Mouse (Mus musculus): ENCODE measurements around the gene Lix1.

- TF ChIP-seq CTCF (IDR thresholded peaks at IDR 0.05; ENCODE audit: borderline replicate concordance, insufficient read depth, low read length) (no peak), POLR2A (IDR thresholded peaks at IDR 0.05; ENCODE audit: low read depth, low read length) (no peak)
Measured at GRCm38 (mm10) chr17:17446683-17447082, 44.2 kb downstream of the Lix1 start.

All from embryonic fibroblast, embryonic 13.5 days (primary cell).